In genomic region chr8:60632250-60632932, GRCm38 (mm10) we compare ENCODE assay signal across 8 mouse cellular contexts. TPM values are rescaled to one million over a fixed set of nuclear protein-coding genes. Genes with fewer than 3 reads are reported as not detected.
DNase-seq lines count a peak whose midpoint lies in the region; ATAC-seq and TF ChIP-seq lines count a peak whose summit lies in the region.

TSS of gene Mfap3l (plus strand) at chr8:60632827.

- no peaks in the 10 kb centered on the region; the same call in 1 of the 2 replicates for H3K4me1 ChIP-seq in lung, embryonic 14.5 days (ENCODE audit: insufficient read depth)

- no peaks in the 10 kb centered on the region for H3K9me3 ChIP-seq in lung, embryonic 14.5 days (ENCODE audit: low read depth, low read length)

- DNase-seq in NIH3T3 (ENCODE audit: low read depth): peak; percentile 97
- DNase-seq in cerebellum, adult 9-11 months: peak; percentile 96
- peak; percentile 91 to 92 for DNase-seq in layer of hippocampus, adult 8-10 months (ENCODE audit: low spot score in 2 of 2)
- peak; percentile 96 for DNase-seq in lung, embryonic 14.5 days
- DNase-seq in testis, postnatal 14 days (ENCODE audit: low spot score): peak; percentile 86

- peak; percentile 87 for ATAC-seq in frontal cortex, adult (ENCODE audit: low TSS enrichment)
- peak; percentile 89 to 93 for ATAC-seq in hematopoietic stem cell, adult 5-6 weeks (replicated peaks in 1 of 2; ENCODE audit: insufficient read depth in 1 of 2, low FRiP score in 2 of 2, low TSS enrichment in 1 of 2, low read depth in 1 of 2, poor library complexity in 2 of 2, severe bottlenecking in 2 of 2)
- peak; percentile 99 for ATAC-seq in lung, embryonic 14.5 days (ENCODE audit: insufficient read depth)
- peak; percentile 80 for ATAC-seq in neutrophil, adult 5-6 weeks (ENCODE audit: extremely low read depth, insufficient number of reproducible peaks, low FRiP score, poor library complexity, severe bottlenecking)

- no peaks in the 10 kb centered on the region for H3K27me3 ChIP-seq in lung, embryonic 14.5 days (ENCODE audit: insufficient read depth, low read length)

- peak within 1 kb of the TSS; percentile 98 for H3K4me2 ChIP-seq in lung, embryonic 14.5 days

- peak within 1 kb of the TSS; percentile 65 for H3K4me3 ChIP-seq in lung, embryonic 14.5 days (ENCODE audit: low read depth, low read length)

- no peaks in the 10 kb centered on the region for H3K36me3 ChIP-seq in lung, embryonic 14.5 days (ENCODE audit: insufficient read depth)

- peak within 1 kb of the TSS; percentile 30; the same call in 1 of the 2 replicates for H3K27ac ChIP-seq in lung, embryonic 14.5 days (ENCODE audit: low read depth)

- peak within 1 kb of the TSS; percentile 65 for H3K9ac ChIP-seq in lung, embryonic 14.5 days

- TF ChIP-seq CTCF in lung, embryonic 14.5 days (IDR thresholded peaks at IDR 0.05; ENCODE audit: low read depth): 0 out of 2 replicates have a peak, but pooled peaks have one; percentile 19

- WGBS in lung, embryonic 14.5 days: under 1% methylated on average over 60 of the region's 60 CpGs

RNA-seq across cellular contexts. Expression of gene Mfap3l, which starts in this region (rescaled TPM):
- total RNA-seq in hematopoietic stem cell, adult 5-6 weeks (2017): 1.1 and 2.2 TPM in 2 replicates
- total RNA-seq in layer of hippocampus, adult 8-10 months (2022): 10 to 100 TPM; 46.1 to 72.6 (median 61.9) TPM
- polyA plus RNA-seq in lung, embryonic 14.5 days (2014; fragmentation: Nextera tagmentation; extraction: Ambion mirVana): 5.6 and 5.7 TPM in 2 replicates
- total RNA-seq in neutrophil, adult 5-6 weeks (2017): 2.6 TPM in 2 replicates

Comparison
In these comparisons a context has a peak if more than half of its experiments do, and no peak if none do; other contexts are left out.
1. Peak in every context shown above with its lines: DNase-seq, ATAC-seq, H3K4me3 ChIP-seq and H3K27ac ChIP-seq.
2. RNA of gene Mfap3l (total RNA-seq): 46.1 to 72.6 TPM in layer of hippocampus, adult 8-10 months; 2.6 TPM in neutrophil, adult 5-6 weeks and 1.1 to 2.2 TPM in hematopoietic stem cell, adult 5-6 weeks; every median in the first group is over 10 times any median in the second.